In the genomic region with DNA sequence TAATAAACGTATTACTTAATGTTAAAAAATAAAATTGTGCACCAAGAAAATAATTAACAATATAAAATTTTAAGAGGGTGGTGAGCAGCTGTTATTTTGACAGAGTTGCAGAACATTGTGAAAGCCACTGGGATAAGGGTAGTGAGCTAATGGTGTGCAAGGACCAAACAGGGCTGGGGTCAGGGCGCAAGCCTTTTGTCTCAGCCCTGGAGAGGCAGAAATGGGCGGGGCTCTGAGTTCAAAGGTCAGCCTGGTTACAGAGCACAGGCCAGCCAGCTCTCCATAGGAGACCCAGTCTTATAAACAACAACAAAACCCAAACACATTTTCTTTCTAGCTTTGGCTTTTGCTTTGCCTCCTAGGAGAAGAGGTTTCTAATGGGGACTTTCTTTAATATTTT, we compare ENCODE assay signal across 12 mouse cellular contexts. TPM values are rescaled to one million over a fixed set of nuclear protein-coding genes. Genes with fewer than 3 reads are reported as not detected.
DNase-seq lines count a peak whose midpoint lies in the region; ATAC-seq lines count a peak whose summit lies in the region.
"Had no signal": no experiment of that assay in that cellular context is flagged by ENCODE, and none has a peak within 500 bp of the region (broad histone marks: within the 10 kb centered on the region; RNA-seq: fewer than 3 reads in every experiment).

No protein-coding gene starts in this region.

- no peak overlapping the region for H3K4me3 ChIP-seq in intestine, embryonic 15.5 days (replicated peaks)
- H3K4me3 ChIP-seq in intestine, embryonic 16.5 days (ENCODE audit: low read length): no peak overlapping the region
- H3K4me3 ChIP-seq in forebrain, embryonic 11.5 days (ENCODE audit: low read depth, low read length): no peak overlapping the region
- H3K4me3 ChIP-seq: embryonic facial prominence, embryonic 13.5 days; layer of hippocampus, adult 2 months; lung, embryonic 15.5 days; myocyte had no signal

- DNase-seq in embryo, embryonic 11 days: peak; percentile 71
- peak; percentile 66 to 81 for DNase-seq in kidney, postnatal 25 days
- peak; percentile 35 for DNase-seq in lung, postnatal 14 days
- DNase-seq in layer of hippocampus, adult 8-10 months (ENCODE audit: low spot score in 2 of 2): no peak
- DNase-seq in forebrain, embryonic 11.5 days (ENCODE audit: low spot score): no peak

- H3K27me3 ChIP-seq in intestine, embryonic 15.5 days (replicated peaks): no peaks in the 10 kb centered on the region
- H3K27me3 ChIP-seq in intestine, embryonic 16.5 days (replicated peaks; ENCODE audit: control insufficient read depth, insufficient read depth, low read length): no peaks in the 10 kb centered on the region
- no peaks in the 10 kb centered on the region for H3K27me3 ChIP-seq in forebrain, embryonic 11.5 days (ENCODE audit: control insufficient read depth, insufficient read depth, low read length)
- H3K27me3 ChIP-seq: CH12.LX; embryonic facial prominence, embryonic 13.5 days; lung, embryonic 15.5 days had no signal

- H3K9me3 ChIP-seq in intestine, embryonic 15.5 days: no peaks in the 10 kb centered on the region
- H3K9me3 ChIP-seq in intestine, embryonic 16.5 days (ENCODE audit: control insufficient read depth, low read length): no peaks in the 10 kb centered on the region
- H3K9me3 ChIP-seq in forebrain, embryonic 11.5 days (ENCODE audit: control insufficient read depth, low read length): no peaks in the 10 kb centered on the region
- H3K9me3 ChIP-seq: embryonic facial prominence, embryonic 13.5 days; lung, embryonic 15.5 days had no signal

- no peak overlapping the region for H3K27ac ChIP-seq in intestine, embryonic 15.5 days
- H3K27ac ChIP-seq in intestine, embryonic 16.5 days (ENCODE audit: low read length): no peak overlapping the region
- H3K27ac ChIP-seq in forebrain, embryonic 11.5 days (ENCODE audit: low read depth, low read length): no peak overlapping the region
- H3K27ac ChIP-seq: embryonic facial prominence, embryonic 13.5 days; layer of hippocampus, adult 2 months; lung, embryonic 15.5 days had no signal

- H3K36me3 ChIP-seq in intestine, embryonic 15.5 days: peaks cover 12% of the 10 kb centered on the region
- peaks cover 18% of the 10 kb centered on the region for H3K36me3 ChIP-seq in intestine, embryonic 16.5 days (ENCODE audit: control insufficient read depth, insufficient read depth, low read length)
- H3K36me3 ChIP-seq in forebrain, embryonic 11.5 days (ENCODE audit: control insufficient read depth, insufficient read depth, low read length): no peaks in the 10 kb centered on the region; the same call in 1 of the 2 replicates

- WGBS in intestine, embryonic 15.5 days: 44% methylated on average over 3 of the region's 3 CpGs
- 52% methylated on average over 3 of the region's 3 CpGs for WGBS in intestine, embryonic 16.5 days
- WGBS in forebrain, embryonic 11.5 days: 26% methylated on average over 3 of the region's 3 CpGs

- H3K4me2 ChIP-seq in intestine, embryonic 15.5 days (replicated peaks): no peak overlapping the region
- H3K4me2 ChIP-seq in intestine, embryonic 16.5 days (ENCODE audit: low read depth, low read length): no peak overlapping the region
- H3K4me2 ChIP-seq in forebrain, embryonic 11.5 days (ENCODE audit: low read depth, low read length, severe bottlenecking): no peak overlapping the region
- H3K4me2 ChIP-seq: embryonic facial prominence, embryonic 13.5 days; lung, embryonic 15.5 days had no signal

- ATAC-seq in intestine, embryonic 15.5 days: 0 out of 2 replicates have a peak, but pooled peaks have one; percentile 38
- ATAC-seq in intestine, embryonic 16.5 days: no peak
- ATAC-seq in forebrain, embryonic 11.5 days (replicated peaks; ENCODE audit: low FRiP score): no peak

- no peak overlapping the region for H3K9ac ChIP-seq in intestine, embryonic 15.5 days
- no peak overlapping the region for H3K9ac ChIP-seq in intestine, embryonic 16.5 days (ENCODE audit: low read depth, low read length)
- H3K9ac ChIP-seq in forebrain, embryonic 11.5 days (ENCODE audit: low read length): no peak overlapping the region
- H3K9ac ChIP-seq: embryonic facial prominence, embryonic 13.5 days; lung, embryonic 15.5 days had no signal

- H3K4me1 ChIP-seq in intestine, embryonic 15.5 days (replicated peaks): no peaks in the 10 kb centered on the region; the same call in 1 of the 2 replicates
- peaks cover 15% of the 10 kb centered on the region; the same call in 1 of the 2 replicates for H3K4me1 ChIP-seq in intestine, embryonic 16.5 days (ENCODE audit: control insufficient read depth, insufficient read depth, low read length)
- H3K4me1 ChIP-seq in forebrain, embryonic 11.5 days (replicated peaks; ENCODE audit: control insufficient read depth, insufficient read depth, low read length): no peaks in the 10 kb centered on the region
- H3K4me1 ChIP-seq: embryonic facial prominence, embryonic 13.5 days had no signal

RNA-seq across cellular contexts. Expression of a gene that starts 52.8 kb away (rescaled TPM):
- 24.5 and 24.6 TPM in 2 replicates for polyA plus RNA-seq in intestine, embryonic 15.5 days (2015; fragmentation: Nextera tagmentation; extraction: Ambion mirVana)
- polyA plus RNA-seq in intestine, embryonic 16.5 days (2015; fragmentation: Nextera tagmentation; extraction: Ambion mirVana): 25.4 and 27.3 TPM in 2 replicates
- 10 to 100 TPM; 66.8 to 72.4 (median 70.3) TPM for total RNA-seq in layer of hippocampus, adult 8-10 months (2022)
- polyA plus RNA-seq in forebrain, embryonic 11.5 days (2014; fragmentation: Nextera tagmentation; extraction: Ambion mirVana): 23.5 and 23.9 TPM in 2 replicates

Comparison
In these comparisons a context has a peak if more than half of its experiments do, and no peak if none do; other contexts are left out.
1. DNase-seq: peak in embryo, embryonic 11 days (single experiment), kidney, postnatal 25 days (2 of 2) and lung, postnatal 14 days (single experiment); none in layer of hippocampus, adult 8-10 months (0 of 2) and forebrain, embryonic 11.5 days (single experiment).